Mouse (Mus musculus): ENCODE measurements around the gene Colec11. TPM values are rescaled to one million over a fixed set of nuclear protein-coding genes. Genes with fewer than 3 reads are reported as not detected.

The Colec11 gene
- polyA plus RNA-seq, 1 experiment, result not detected

DNA sequence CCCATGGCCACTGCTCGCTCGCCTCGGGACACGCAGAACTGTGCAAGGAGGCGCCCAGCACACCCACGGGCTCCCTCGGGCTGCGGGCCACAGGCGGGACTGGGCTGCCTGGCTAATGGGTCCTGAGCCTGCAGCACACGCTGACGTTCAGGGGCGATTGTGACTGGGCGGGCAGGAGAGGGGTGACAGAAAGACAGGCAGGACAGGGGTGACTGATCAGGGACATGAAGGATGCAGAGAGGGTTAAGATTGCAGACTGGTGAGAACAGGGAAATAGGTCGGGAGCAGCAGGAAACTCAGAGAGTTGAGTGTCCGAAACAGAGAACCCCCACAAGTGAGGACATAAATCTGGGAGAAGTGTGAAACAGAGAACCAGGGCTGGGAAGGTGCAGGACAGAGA, 70.9 kb downstream of the Colec11 start, which contains the start of gene Dcdc2c:
Gene Dcdc2c, minus strand, starts transcription at position 101 of the 400 bp plus-strand sequence.
- WGBS, result 84% methylated on average over 15 of the region's 15 CpGs
- TF ChIP-seq POLR2A (IDR thresholded peaks at IDR 0.05; ENCODE audit: insufficient read depth, low read depth, low read length) (no peak), CTCF (IDR thresholded peaks at IDR 0.05; ENCODE audit: insufficient read depth, low read depth, low read length) (no peak)
- Histone ChIP-seq H3K27ac (ENCODE audit: insufficient read depth, low read depth, low read length) (no peak within 1 kb of the TSS), H3K4me1 (ENCODE audit: control insufficient read depth, insufficient read depth, low read length) (no peaks in the 10 kb centered on the region), H3K4me3 (ENCODE audit: insufficient read depth, low read depth, low read length) (no peak within 1 kb of the TSS)

DNA sequence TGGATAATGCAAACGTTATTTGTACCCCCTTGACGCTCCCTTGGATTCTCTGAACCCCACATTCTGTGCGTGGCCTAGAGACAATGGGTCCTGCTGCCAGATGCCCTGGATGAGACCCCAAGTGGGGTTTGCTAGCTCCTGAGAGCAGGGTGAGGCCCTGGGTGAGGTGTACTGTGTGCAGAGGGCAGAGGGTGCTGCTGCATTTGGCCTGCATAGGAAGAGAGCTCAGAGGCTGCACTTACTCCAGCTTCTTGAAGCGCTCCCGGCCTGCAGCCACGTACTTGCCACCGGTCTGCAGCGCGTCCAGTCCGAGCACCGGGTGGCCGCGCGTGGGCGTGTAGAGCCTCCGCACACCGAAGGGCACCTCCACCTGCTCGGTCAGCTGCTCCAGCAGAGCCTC, 71.4 kb downstream of the Colec11 start:
- Histone ChIP-seq H3K27ac (ENCODE audit: insufficient read depth, low read depth, low read length) (no peak overlapping the region), H3K4me1 (ENCODE audit: control insufficient read depth, insufficient read depth, low read length) (no peaks in the 10 kb centered on the region), H3K4me3 (ENCODE audit: insufficient read depth, low read depth, low read length) (no peak overlapping the region)
- WGBS, result 77% methylated on average over 18 of the region's 18 CpGs
- TF ChIP-seq CTCF (IDR thresholded peaks at IDR 0.05; ENCODE audit: insufficient read depth, low read depth, low read length) (no peak), POLR2A (IDR thresholded peaks at IDR 0.05; ENCODE audit: insufficient read depth, low read depth, low read length) (no peak)

DNA sequence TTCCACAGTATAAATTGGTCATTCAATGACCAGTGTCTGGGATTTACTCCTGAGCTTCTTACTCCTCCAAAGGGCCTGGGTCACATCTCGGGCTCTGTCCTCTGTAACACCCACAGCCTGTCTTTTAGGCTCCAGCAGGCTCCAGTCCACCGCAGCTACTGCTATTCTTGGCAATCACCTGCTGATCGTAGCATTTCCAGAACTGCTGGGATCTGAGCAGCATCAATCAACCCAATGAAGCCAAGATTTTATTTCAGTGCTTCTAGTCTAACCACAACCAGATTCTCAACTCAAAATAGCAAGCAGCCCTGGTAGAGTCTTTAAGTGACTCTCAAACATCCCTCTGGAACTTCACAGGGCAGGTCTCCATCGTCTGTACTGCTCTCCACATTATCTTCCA, 74.3 kb downstream of the Colec11 start:
- 69% methylated on average over 4 of the region's 4 CpGs for WGBS
- TF ChIP-seq POLR2A (IDR thresholded peaks at IDR 0.05; ENCODE audit: insufficient read depth, low read depth, low read length) (no peak), CTCF (IDR thresholded peaks at IDR 0.05; ENCODE audit: insufficient read depth, low read depth, low read length) (no peak)
- no peak overlapping the region for H3K27ac ChIP-seq (ENCODE audit: insufficient read depth, low read depth, low read length)
- H3K4me3 ChIP-seq (ENCODE audit: insufficient read depth, low read depth, low read length), result no peak overlapping the region
- no peaks in the 10 kb centered on the region for H3K4me1 ChIP-seq (ENCODE audit: control insufficient read depth, insufficient read depth, low read length)

Other genes starting within 250 kb of the Colec11 start
- not detected in 2 replicates for gene Dcdc2c, start 71.0 kb downstream of the Colec11 start, polyA plus RNA-seq (2012; ENCODE audit: insufficient read depth, insufficient read length, low replicate concordance, missing spikeins)
- gene Allc, start 40.9 kb downstream of the Colec11 start, polyA plus RNA-seq (2012; ENCODE audit: insufficient read depth, insufficient read length, low replicate concordance, missing spikeins), result not detected in 2 replicates
- gene Rps7, start 12.6 kb upstream of the Colec11 start, polyA plus RNA-seq (2012; ENCODE audit: insufficient read depth, insufficient read length, low replicate concordance, missing spikeins), result not detected in 2 replicates
- gene Rnaseh1, start 26.2 kb upstream of the Colec11 start, polyA plus RNA-seq (2012; ENCODE audit: insufficient read depth, insufficient read length, low replicate concordance, missing spikeins), result not detected in 2 replicates
- gene Adi1, start 51.9 kb upstream of the Colec11 start, polyA plus RNA-seq (2012; ENCODE audit: insufficient read depth, insufficient read length, low replicate concordance, missing spikeins), result not detected in 2 replicates
- not detected in 2 replicates for gene Trappc12, start 127.1 kb upstream of the Colec11 start, polyA plus RNA-seq (2012; ENCODE audit: insufficient read depth, insufficient read length, low replicate concordance, missing spikeins)
- gene Eipr1, start 128.4 kb upstream of the Colec11 start, polyA plus RNA-seq (2012; ENCODE audit: insufficient read depth, insufficient read length, low replicate concordance, missing spikeins), result not detected in 2 replicates